In the genomic region with DNA sequence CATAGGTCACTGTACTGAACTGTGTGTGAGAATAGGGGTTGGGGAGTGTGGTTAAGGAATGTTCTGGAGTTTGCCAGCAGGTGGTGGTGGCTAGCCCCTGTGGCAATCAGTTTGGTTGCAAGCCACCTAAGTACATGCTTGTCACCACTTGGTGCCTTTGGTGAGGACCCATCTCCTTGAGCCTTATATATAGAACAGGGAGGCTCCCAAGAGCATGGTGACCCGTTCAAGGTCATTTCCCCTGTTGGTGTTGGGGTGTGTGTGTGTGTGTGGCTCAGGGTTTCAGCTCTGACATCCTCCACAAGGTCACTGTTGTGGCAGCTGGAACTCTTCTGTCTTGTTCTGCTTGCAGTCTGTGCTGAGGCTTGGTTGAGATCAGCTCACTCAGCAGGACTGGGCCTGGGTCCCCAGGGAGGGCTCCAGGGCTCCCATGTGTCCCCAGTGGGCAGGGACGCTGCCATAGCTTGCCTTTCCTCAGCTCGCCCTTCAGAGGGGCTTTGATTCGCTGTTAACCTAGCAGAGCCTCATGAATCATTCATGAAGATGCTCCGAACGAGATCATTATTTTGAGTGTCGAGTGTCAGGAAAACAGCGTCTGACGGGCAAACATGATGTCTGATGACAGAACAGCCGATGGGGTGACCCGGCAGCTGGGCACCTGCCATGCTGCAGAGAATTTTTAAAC, we compare ENCODE assay signal across 12 mouse cellular contexts.
DNase-seq lines count a peak whose midpoint lies in the region; ATAC-seq and TF ChIP-seq lines count a peak whose summit lies in the region.
"Had no signal": no experiment of that assay in that cellular context is flagged by ENCODE, and none has a peak within 500 bp of the region (broad histone marks: within the 10 kb centered on the region; RNA-seq: fewer than 3 reads in every experiment).

No protein-coding gene starts in this region.

- ATAC-seq in midbrain, embryonic 11.5 days (ENCODE audit: low FRiP score), result peak; percentile 67; the same call in 1 of the 2 replicates
- ATAC-seq in erythroid progenitor cell, adult 5-6 weeks (replicated peaks; ENCODE audit: low FRiP score, poor library complexity, severe bottlenecking), result no peak

- DNase-seq in layer of hippocampus, adult 2 months (ENCODE audit: low spot score in 2 of 2), result no peak
- no peak for DNase-seq in layer of hippocampus, adult 11-12 months (ENCODE audit: low spot score)
- peak; percentile 19 for DNase-seq in hindbrain, embryonic 10.5 days (ENCODE audit: low spot score)
- DNase-seq in midbrain, embryonic 11.5 days (ENCODE audit: low spot score, missing footprints), result no peak
- no peak for DNase-seq in cerebellum, postnatal 36 days
- no peak for DNase-seq in cerebellum, adult 11-12 months
- DNase-seq: adrenal gland, postnatal 25 days; cerebellum, adult 11 months; kidney, adult 8-10 months had no signal

- TF ChIP-seq CTCF in layer of hippocampus, adult 2 months (conservative IDR thresholded peaks at IDR 0.05), result 0 out of 2 replicates have a peak, but pooled peaks have one; percentile 3

- no peak overlapping the region for H3K27ac ChIP-seq in layer of hippocampus, adult 2 months
- H3K27ac ChIP-seq in hindbrain, embryonic 10.5 days, result 0 out of 2 replicates have a peak overlapping the region, but pooled peaks have one; percentile 29
- H3K27ac ChIP-seq in midbrain, embryonic 11.5 days (ENCODE audit: low read depth, low read length), result no peak overlapping the region
- H3K27ac ChIP-seq: liver, embryonic 15.5 days had no signal

- no peaks in the 10 kb centered on the region for H3K36me3 ChIP-seq in hindbrain, embryonic 10.5 days
- H3K36me3 ChIP-seq in midbrain, embryonic 11.5 days (ENCODE audit: control insufficient read depth, insufficient read depth, low read length), result no peaks in the 10 kb centered on the region
- H3K36me3 ChIP-seq: liver, embryonic 15.5 days; neural tube, embryonic 12.5 days had no signal

- no peak overlapping the region for H3K4me3 ChIP-seq in layer of hippocampus, adult 2 months
- no peak overlapping the region for H3K4me3 ChIP-seq in hindbrain, embryonic 10.5 days
- H3K4me3 ChIP-seq in midbrain, embryonic 11.5 days (ENCODE audit: low read depth, low read length), result no peak overlapping the region
- H3K4me3 ChIP-seq: liver, embryonic 15.5 days; neural tube, embryonic 12.5 days had no signal

- H3K4me1 ChIP-seq in hindbrain, embryonic 10.5 days (replicated peaks), result peaks cover 21% of the 10 kb centered on the region
- H3K4me1 ChIP-seq in midbrain, embryonic 11.5 days (ENCODE audit: control insufficient read depth, insufficient read depth, low read length), result peaks cover 9% of the 10 kb centered on the region; the same call in 1 of the 2 replicates
- H3K4me1 ChIP-seq: liver, embryonic 15.5 days had no signal

- H3K27me3 ChIP-seq in hindbrain, embryonic 10.5 days (ENCODE audit: insufficient read depth, poor library complexity, severe bottlenecking), result peaks cover 4% of the 10 kb centered on the region; the same call in 1 of the 2 replicates
- H3K27me3 ChIP-seq in midbrain, embryonic 11.5 days (ENCODE audit: control insufficient read depth, insufficient read depth, low read length), result no peaks in the 10 kb centered on the region
- H3K27me3 ChIP-seq: liver, embryonic 15.5 days; neural tube, embryonic 12.5 days had no signal

- WGBS in hindbrain, embryonic 10.5 days, result 33% methylated on average over 11 of the region's 11 CpGs
- 22% methylated on average over 11 of the region's 11 CpGs for WGBS in midbrain, embryonic 11.5 days

- H3K9me3 ChIP-seq in hindbrain, embryonic 10.5 days, result no peaks in the 10 kb centered on the region
- no peaks in the 10 kb centered on the region for H3K9me3 ChIP-seq in midbrain, embryonic 11.5 days (ENCODE audit: control insufficient read depth, low read length)
- H3K9me3 ChIP-seq: liver, embryonic 15.5 days; neural tube, embryonic 12.5 days had no signal

- H3K9ac ChIP-seq in midbrain, embryonic 11.5 days (ENCODE audit: low read length), result no peak overlapping the region
- H3K9ac ChIP-seq: liver, embryonic 15.5 days; neural tube, embryonic 12.5 days had no signal

- H3K4me2 ChIP-seq in midbrain, embryonic 11.5 days, result peak overlapping the region; percentile 4; the same call in 1 of the 2 replicates
- H3K4me2 ChIP-seq: liver, embryonic 15.5 days had no signal
